In the genomic region with DNA sequence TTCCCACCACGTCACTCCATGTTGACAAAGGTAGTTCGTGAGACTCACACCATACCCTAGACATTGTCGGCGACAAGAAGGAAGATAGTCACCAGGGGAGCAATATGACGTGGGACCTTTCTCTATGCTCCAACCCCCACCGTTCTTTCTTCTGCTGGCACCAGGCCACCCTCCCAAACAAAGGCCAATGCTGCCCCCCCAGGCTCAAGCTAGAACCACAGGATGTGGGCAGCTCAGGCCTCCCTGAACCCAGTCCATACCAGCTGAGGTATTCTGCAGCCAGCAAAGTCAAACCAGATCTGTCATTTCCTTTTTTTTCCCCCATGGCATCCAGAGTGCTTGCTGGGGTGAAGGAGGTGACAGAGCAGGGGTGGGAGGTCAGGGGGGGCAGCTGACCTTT, we compare ENCODE assay signal across 10 mouse cellular contexts. TPM values are rescaled to one million over a fixed set of nuclear protein-coding genes. Genes with fewer than 3 reads are reported as not detected.
DNase-seq lines count a peak whose midpoint lies in the region; ATAC-seq and TF ChIP-seq lines count a peak whose summit lies in the region.
"Had no signal": no experiment of that assay in that cellular context is flagged by ENCODE, and none has a peak within 500 bp of the region (broad histone marks: within the 10 kb centered on the region; RNA-seq: fewer than 3 reads in every experiment).

No protein-coding gene starts in this region.

- WGBS in liver, adult 2 months: 69% methylated on average over 6 of the region's 6 CpGs
- 64% methylated on average over 6 of the region's 6 CpGs for WGBS in liver, embryonic 11.5 days

- TF ChIP-seq CTCF in liver, adult 2 months (IDR thresholded peaks at IDR 0.05; ENCODE audit: low read depth, low read length): 0 out of 2 replicates have a peak, but pooled peaks have one; percentile 4

- no peaks in the 10 kb centered on the region for H3K79me2 ChIP-seq in liver, adult 2 months (ENCODE audit: control insufficient read depth, insufficient read depth, low read length)

- H3K27me3 ChIP-seq in liver, adult 2 months (ENCODE audit: control insufficient read depth, insufficient read depth, low read length): peaks cover 7% of the 10 kb centered on the region; the same call in 1 of the 2 replicates
- peaks cover 25% of the 10 kb centered on the region for H3K27me3 ChIP-seq in liver, embryonic 11.5 days (replicated peaks; ENCODE audit: control insufficient read depth, insufficient read depth, low read length)

- no peak overlapping the region for H3K4me3 ChIP-seq in liver, adult 2 months (ENCODE audit: insufficient read depth, low read depth, low read length)
- H3K4me3 ChIP-seq in liver, embryonic 11.5 days (ENCODE audit: low read depth, low read length): no peak overlapping the region

- no peaks in the 10 kb centered on the region for H3K36me3 ChIP-seq in liver, adult 2 months (ENCODE audit: control insufficient read depth, insufficient read depth, low read length)
- H3K36me3 ChIP-seq in liver, embryonic 11.5 days (ENCODE audit: control insufficient read depth, insufficient read depth, low read length): no peaks in the 10 kb centered on the region

- DNase-seq in embryo, embryonic 11 days: peak; percentile 23
- DNase-seq in embryo, embryonic 9.5 days (ENCODE audit: extremely low spot score): no peak
- DNase-seq in liver, adult 2 months (ENCODE audit: extremely low read depth, low read depth, low spot score): no peak
- DNase-seq in liver, embryonic 11.5 days (ENCODE audit: low spot score): no peak
- DNase-seq in A20 (ENCODE audit: low read depth, low spot score): peak; percentile 9
- peak; percentile 83 for DNase-seq in cerebellum, adult 9-10 months
- no peak for DNase-seq in ovary, postnatal 36 days (ENCODE audit: low spot score)
- DNase-seq in urinary bladder, postnatal 14 days (ENCODE audit: low spot score): no peak
- DNase-seq: adrenal gland, postnatal 25 days; kidney, adult 18-20 months had no signal

- H3K9me3 ChIP-seq in liver, embryonic 11.5 days (ENCODE audit: control insufficient read depth, low read length): no peaks in the 10 kb centered on the region

- no peak overlapping the region for H3K9ac ChIP-seq in liver, adult 2 months (ENCODE audit: low read depth, low read length)
- H3K9ac ChIP-seq in liver, embryonic 11.5 days (ENCODE audit: low read depth, low read length): no peak overlapping the region

- H3K4me2 ChIP-seq in liver, embryonic 11.5 days: no peak overlapping the region

- TF ChIP-seq POLR2A in liver, adult 2 months (IDR thresholded peaks at IDR 0.05; ENCODE audit: extremely low read depth, insufficient read depth, low read length): no peak

- no peaks in the 10 kb centered on the region for H3K4me1 ChIP-seq in liver, adult 2 months (ENCODE audit: control insufficient read depth, insufficient read depth, low read length)
- H3K4me1 ChIP-seq in liver, embryonic 11.5 days (replicated peaks; ENCODE audit: control insufficient read depth, insufficient read depth, low read length): peaks cover 8% of the 10 kb centered on the region

- no peak for ATAC-seq in liver, embryonic 11.5 days (replicated peaks; ENCODE audit: low FRiP score)

- no peak overlapping the region for H3K27ac ChIP-seq in liver, adult 2 months (replicated peaks; ENCODE audit: insufficient read depth, low read depth, low read length)
- no peak overlapping the region for H3K27ac ChIP-seq in liver, embryonic 11.5 days (ENCODE audit: low read depth, low read length)

RNA-seq across cellular contexts. Expression of gene Cplx2, which starts 3.4 kb away (rescaled TPM):
- 0.37 and 0.54 TPM in 2 replicates for total RNA-seq in liver, adult 2 months (2014; rRNA removed)
- polyA plus RNA-seq in liver, adult 2 months (2012; rRNA removed): 0.57 and 0.81 TPM in 2 replicates
- 1.5 TPM in 2 replicates for polyA plus RNA-seq in liver, embryonic 11.5 days (2014; fragmentation: Nextera tagmentation; extraction: Ambion mirVana)

Comparison
In these comparisons a context has a peak if more than half of its experiments do, and no peak if none do; other contexts are left out.
1. DNase-seq: peak in embryo, embryonic 11 days (single experiment), A20 (single experiment) and cerebellum, adult 9-10 months (single experiment); none in embryo, embryonic 9.5 days (single experiment), liver, adult 2 months (single experiment), liver, embryonic 11.5 days (single experiment), ovary, postnatal 36 days (single experiment) and urinary bladder, postnatal 14 days (single experiment).